Mouse (Mus musculus) thymus, postnatal 25 days (tissue): ENCODE results near the gene Grin2b.

Source experiments
- DNase-seq: peaks from one replicate; pipeline ENCODE4 v3.0.0; 2022

Grin2b gene

GRCm38 (mm10) chr6:136173191-136173896 lies at the start of gene Grin2b:
Gene Grin2b (minus strand): TSS chr6:136173511.
- DNase-seq = no peak

- no peak for DNase-seq
Measured at GRCm38 (mm10) chr6:136221894-136222293, 48.6 kb upstream of the Grin2b start.

- no peak for DNase-seq
Measured at GRCm38 (mm10) chr6:136210442-136210841, 37.1 kb upstream of the Grin2b start.

DNA sequence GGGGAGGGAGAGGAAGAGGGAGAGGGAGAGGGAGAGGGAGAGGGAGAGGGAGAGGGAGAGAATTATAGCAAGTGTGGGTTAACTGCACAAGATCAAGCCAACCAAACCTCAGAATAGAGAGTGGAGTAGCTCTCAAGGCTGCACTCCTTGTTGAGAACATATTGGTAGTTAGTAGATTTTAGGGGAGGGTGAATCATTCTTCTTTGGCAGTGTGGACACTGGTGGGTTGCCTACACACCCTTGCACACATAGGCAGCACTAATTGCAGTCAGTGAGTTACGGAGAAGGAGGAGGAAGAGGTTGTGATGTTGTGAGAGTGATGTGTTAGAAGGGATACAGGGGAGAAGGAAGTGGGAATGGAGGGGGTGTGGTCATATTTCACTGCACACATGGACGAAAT lies 26.5 kb upstream of the Grin2b start:
- DNase-seq = no peak

GRCm38 (mm10) chr6:136194616-136195015 lies 21.3 kb upstream of the Grin2b start:
- DNase-seq = no peak

- no peak for DNase-seq
Measured at GRCm38 (mm10) chr6:136178066-136178465, 4.8 kb upstream of the Grin2b start.

- no peak for DNase-seq
Measured at GRCm38 (mm10) chr6:136172801-136173190, 515 bp downstream of the Grin2b start.

GRCm38 (mm10) chr6:136172172-136172651 lies 1.1 kb downstream of the Grin2b start:
- no peak for DNase-seq

- no peak for DNase-seq
Measured at GRCm38 (mm10) chr6:136171343-136171742, 2.0 kb downstream of the Grin2b start.

GRCm38 (mm10) chr6:136170381-136170780 lies 2.9 kb downstream of the Grin2b start:
- DNase-seq = no peak

- no peak for DNase-seq
Measured at GRCm38 (mm10) chr6:136167361-136167760, 6.0 kb downstream of the Grin2b start.

GRCm38 (mm10) chr6:136165443-136166077 lies 7.8 kb downstream of the Grin2b start:
- no peak for DNase-seq

- DNase-seq = no peak
Measured at GRCm38 (mm10) chr6:136162090-136162489, 11.2 kb downstream of the Grin2b start.

- no peak for DNase-seq
Measured at GRCm38 (mm10) chr6:136153444-136153843, 19.9 kb downstream of the Grin2b start.

DNA sequence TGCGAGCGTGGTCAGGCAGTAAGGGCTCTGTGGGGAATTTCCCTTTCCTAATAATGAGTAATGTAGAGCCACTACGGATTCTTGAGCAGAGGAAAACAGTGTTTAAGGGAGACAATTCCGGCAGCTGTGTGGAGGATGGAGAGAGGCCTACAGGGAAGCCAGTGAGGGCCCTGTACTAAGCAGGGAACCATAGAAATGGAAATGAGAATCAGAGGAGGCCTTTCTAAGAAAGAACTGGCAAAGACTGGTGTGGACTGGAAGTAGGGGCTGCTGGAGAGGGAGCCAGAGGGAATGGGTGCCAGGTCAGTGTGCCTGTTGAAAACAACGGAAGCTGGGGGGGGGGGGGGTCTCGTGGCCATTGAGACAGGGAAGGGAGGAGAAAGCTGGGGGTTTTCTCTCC lies 23.2 kb downstream of the Grin2b start:
- DNase-seq = no peak

GRCm38 (mm10) chr6:136139967-136140366 lies 33.3 kb downstream of the Grin2b start:
- no peak for DNase-seq

DNA sequence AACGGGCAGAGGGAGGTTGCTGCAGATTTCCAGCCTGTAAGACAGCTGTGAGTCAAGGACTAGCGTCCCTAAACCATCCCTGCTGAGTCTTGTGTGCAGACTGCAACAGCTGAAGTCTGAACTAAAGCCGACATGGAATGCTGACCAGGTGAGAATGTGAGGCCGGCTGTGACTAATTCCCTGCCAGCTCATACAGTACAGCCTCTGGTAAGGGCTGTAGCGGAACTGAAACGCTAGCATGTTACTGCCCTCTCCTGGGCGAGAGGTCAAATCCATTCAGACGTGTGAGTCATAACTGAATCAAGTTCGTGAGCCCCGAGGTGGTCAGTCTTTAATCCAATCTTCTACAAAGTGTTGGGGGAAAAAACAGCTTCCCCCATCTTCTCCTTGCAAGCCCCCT lies 42.9 kb downstream of the Grin2b start:
- no peak for DNase-seq

- DNase-seq = no peak
Measured at GRCm38 (mm10) chr6:136122593-136122992, 50.7 kb downstream of the Grin2b start.

- no peak for DNase-seq
Measured at GRCm38 (mm10) chr6:136117390-136117789, 55.9 kb downstream of the Grin2b start.

- DNase-seq = no peak
Measured at GRCm38 (mm10) chr6:136113639-136114410, 59.5 kb downstream of the Grin2b start.

DNA sequence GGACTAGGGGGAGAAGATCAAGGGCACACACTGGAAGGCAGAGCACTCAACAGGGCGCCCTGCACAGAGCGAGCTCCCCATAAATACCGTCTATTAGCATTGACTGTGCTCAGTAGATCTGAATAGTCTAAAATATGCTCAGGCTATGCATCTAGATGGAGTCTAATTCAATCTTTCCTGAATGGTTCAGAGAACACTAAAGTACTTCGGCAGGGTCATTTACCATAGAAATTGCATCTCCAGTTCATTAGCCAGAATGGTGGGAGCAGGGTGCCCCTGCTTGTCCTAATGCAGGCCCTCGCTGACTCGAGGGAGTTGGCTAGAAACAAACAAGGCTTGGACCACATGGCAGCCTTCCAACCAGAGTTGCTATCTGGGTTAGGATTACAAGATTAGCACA lies 64.1 kb downstream of the Grin2b start:
- no peak for DNase-seq

- no peak for DNase-seq
Measured at GRCm38 (mm10) chr6:136108466-136108865, 64.8 kb downstream of the Grin2b start.

DNA sequence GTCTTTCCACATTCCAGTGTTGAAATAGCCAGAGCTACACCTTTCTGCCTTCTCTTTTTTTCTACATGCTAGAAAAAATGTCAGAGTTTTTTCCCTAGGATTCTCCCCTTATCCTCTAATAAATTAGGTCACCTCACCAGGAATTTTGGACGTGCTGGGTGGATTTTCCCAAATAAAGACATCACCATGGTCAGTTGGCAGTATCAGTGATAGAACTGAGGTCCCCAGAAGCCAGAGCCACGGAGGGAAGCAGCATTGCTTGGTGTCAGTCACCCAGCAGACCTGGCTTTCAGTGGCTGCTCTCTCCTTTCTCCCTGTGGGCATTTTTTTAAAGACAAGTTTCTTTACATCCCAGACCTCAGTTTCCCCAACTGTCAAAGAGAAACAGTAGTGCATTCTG lies 68.1 kb downstream of the Grin2b start:
- DNase-seq = no peak

DNA sequence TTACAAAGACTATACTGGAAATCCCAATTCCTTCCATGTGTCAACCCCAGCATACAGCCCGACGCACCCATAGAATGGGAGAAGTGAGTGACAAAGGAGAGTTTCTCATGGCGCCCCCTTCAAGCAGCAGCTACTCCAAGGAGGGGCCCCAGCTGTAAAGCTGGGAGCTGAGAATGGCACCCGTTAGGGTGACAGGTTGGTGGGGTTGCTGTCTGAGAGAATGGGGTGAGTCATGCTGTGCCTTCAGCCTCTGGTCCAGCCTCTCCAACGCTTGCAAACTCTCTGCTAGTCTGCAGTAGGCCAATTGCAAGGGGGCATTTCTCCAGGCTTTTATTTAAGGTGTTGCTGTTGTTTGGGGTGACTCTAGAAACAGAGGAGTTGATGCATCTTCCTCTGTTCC lies 73.1 kb downstream of the Grin2b start:
- DNase-seq = no peak
